Mouse (Mus musculus) right cerebral cortex, postnatal 25 days (tissue): ENCODE data around the gene Etnk2.

Source experiments
- DNase-seq: peaks from one replicate; pipeline ENCODE4 v3.0.0; 2022

The Etnk2 gene

GRCm38 (mm10) chr1:133353371-133353809 lies 10.0 kb upstream of the Etnk2 start:
- peak; percentile 82 for DNase-seq

- DNase-seq = no peak
Observed at GRCm38 (mm10) chr1:133355469-133355868, 7.9 kb upstream of the Etnk2 start.

- DNase-seq = no peak
Observed at GRCm38 (mm10) chr1:133355912-133356311, 7.5 kb upstream of the Etnk2 start.

GRCm38 (mm10) chr1:133356330-133356729 lies 7.0 kb upstream of the Etnk2 start:
- DNase-seq = no peak

DNA sequence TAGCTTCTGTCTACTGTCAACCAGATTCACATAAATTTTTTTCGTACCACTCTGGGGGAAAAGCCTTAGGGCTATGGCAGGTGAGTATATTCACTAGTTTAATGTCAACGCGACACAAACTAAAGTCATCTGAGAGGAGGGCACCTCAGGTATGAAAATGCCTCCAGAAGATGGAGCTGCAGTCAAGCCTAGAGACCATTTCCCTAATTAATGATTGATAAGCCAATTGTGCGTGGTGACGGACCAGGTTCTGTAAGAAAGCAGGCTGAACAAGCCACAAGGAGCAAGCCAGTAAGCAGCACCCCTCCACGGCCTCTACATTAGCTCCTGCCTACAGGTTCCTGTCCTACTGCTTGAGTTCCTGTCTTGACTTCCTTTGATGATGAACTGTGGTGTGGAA lies 2.4 kb upstream of the Etnk2 start:
- DNase-seq = no peak

- DNase-seq = no peak
Observed at GRCm38 (mm10) chr1:133362103-133362502, 1.3 kb upstream of the Etnk2 start.

GRCm38 (mm10) chr1:133364022-133364630 lies 754 bp downstream of the Etnk2 start:
- DNase-seq = no peak

GRCm38 (mm10) chr1:133364890-133365289 lies 1.5 kb downstream of the Etnk2 start:
- DNase-seq = no peak

DNA sequence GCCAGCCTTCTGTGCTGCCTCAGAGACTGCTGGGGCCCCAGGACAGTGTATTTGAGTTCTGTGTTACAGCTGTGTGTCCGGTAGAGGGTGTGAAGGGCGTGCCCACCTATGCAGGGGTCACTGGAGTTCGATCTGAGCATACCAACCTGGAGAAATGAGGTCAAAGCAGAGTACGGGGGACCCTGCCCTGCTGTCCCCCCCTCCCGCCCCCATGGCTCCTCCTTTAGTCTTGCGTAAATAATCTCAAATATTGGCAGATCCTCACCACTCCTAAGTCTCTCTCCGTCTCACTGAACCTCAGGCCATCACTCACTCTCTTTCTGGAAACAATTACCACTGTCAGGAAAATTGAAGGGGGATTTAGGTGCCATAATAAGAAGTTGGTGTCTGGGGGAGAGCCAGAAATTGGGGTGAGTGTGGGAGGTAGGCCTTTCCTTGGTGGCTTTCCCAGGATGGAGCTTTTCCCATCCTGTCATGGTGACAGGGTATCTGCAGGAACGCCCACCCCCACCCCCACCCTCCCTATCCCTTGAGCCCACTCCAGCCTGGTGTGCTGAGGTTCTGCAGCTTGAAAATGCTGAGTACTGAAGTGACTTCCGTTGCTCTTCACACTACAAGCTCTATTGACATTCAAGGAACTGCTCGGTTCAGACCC lies 3.7 kb downstream of the Etnk2 start:
- DNase-seq = no peak

GRCm38 (mm10) chr1:133367606-133368488 lies 4.5 kb downstream of the Etnk2 start:
- DNase-seq = no peak

- DNase-seq = peak; percentile 61
Observed at GRCm38 (mm10) chr1:133368644-133369043, 5.3 kb downstream of the Etnk2 start.

DNA sequence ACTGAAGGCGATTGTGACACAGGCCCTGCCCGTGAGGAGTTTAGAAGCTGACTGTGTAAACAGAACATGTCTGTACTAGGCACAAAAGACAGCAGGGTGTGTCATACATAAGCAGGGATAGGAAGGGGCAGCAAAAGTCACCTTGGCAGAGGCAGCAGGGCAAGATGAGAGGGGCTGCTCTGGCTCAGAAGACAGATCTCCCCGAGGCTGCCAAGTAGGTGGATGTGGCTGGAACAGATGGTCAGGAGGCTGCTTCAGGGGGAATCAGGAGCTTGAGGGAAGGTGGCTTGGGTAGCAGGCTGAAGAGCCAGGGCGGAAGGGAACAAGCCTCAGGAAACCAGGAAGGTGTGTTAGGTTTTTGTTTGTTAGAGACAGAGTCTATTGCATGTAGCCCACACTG lies 7.0 kb downstream of the Etnk2 start:
- DNase-seq = no peak

DNA sequence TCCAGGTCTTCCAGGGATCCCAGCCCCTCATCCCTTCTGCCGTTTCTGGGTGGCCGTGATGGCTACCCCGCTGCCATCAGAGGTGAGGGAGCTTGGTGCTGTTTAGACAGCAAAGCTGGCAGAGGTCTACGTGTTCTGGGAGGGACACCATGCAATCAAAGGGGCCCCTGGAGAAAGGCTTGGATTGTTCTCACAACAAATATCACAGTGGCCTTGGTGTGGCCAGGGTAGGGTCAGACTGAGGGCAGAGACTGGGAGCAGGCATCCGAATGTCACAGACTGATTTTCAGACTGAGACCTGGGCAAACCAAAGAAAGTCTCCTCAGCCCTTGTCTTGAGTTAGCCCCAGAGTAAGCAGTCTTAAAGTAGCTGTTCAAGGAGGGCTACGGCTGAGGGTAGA lies 8.1 kb downstream of the Etnk2 start:
- no peak for DNase-seq

DNA sequence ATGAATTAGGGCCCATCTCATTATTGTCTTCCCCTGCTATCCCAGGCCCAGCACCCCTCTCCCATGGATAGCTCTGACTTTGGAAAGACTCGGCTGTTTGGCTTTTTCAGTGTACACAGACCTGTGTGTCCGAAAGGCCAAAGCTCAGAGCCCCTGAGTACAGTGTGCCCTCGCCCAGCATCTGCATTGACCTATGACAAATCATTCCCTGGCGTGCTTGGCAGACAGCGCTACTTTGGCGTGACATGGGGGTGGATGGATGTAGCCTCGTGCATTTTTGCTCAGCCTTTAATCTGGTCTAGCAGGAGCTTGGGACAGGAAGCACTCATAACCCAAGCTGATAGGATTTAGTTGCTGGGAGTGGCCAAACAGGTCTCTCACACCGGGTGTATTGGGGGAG lies 8.7 kb downstream of the Etnk2 start:
- DNase-seq = no peak

DNA sequence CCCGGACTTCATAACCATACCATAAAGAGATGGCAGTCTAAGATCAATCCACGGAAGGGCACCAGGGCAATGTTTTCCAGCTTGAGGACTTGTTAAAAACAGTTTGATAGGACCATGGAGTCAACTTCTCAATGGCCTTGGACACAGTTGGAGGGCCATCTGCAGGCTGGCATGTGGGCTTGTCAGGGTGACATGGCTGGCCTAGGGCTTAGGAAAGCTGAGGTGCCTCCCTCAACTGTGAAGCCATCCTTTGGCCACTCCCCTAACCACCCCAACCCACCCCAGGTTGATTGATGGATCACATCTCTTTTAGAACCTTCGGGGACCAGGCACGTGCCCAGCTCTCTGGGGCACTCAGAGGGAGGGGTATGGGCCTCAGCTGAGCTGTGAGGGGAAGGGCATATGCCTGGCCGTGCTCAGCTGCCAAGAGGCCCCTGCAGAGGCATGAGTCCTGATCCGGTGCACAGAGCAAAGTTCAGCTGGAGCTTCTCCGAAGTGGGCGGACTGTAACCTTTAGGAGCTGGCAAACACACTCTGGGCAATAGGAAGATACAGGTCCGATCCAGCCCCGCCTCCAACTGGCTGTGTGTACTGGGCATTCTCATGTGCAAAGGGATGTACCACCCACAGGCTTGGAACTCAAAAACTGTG lies 12.4 kb downstream of the Etnk2 start:
- no peak for DNase-seq

DNA sequence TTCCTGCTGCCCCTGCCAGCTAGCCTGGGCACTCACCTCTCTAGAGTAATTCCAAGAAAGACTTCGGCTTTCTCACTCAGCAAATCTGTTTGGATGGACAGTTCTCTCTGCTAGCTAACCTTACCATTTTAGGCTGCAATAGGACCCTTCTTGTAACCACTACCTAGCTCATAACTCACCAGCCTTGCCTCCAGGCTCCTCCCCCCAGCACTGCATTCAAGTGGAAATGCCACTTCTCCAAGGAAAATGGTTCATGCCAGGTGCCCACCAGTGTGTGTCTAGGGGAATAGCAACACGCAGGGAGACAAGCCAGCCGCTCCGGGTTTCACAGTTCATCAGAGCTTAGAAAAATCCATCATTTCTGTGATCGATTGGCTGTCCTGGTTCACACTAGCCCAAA lies 14.2 kb downstream of the Etnk2 start:
- no peak for DNase-seq

DNA sequence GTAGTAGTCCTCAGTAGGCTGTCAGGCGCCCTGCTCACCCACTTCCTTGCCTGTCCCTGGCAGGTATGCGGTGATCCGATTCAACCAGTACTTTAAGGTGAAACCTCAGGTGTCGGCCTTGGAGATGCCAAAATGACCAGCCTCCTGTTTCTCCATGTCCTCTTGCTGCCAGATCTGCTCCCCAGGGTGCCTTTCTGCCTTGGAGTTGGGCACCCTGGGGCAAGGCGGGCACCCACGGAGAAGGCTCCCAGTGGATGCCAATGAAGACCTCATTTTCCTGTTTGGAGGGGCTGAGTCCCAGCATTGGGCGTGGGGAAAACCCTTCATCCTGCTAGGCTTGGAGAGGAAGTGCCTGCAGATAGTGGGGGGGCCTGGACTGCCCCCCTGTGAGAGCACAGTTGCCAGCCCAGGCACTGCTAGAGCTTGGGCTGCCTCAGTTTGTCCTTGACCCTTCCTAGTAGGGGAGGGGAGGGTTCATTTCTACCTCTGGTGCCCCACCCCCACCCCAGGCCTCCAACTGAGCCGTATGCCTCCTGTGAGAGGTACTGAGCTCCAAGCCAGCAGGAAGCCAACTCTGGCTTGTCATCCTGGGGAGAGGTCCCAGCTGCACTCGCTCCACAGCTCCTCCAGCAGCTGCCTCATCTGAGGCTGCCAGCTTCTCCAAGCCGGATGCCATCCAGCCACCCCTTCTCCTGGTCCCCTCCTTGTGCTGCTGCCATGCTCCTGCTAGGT lies 16.0 kb downstream of the Etnk2 start:
- DNase-seq = no peak

DNA sequence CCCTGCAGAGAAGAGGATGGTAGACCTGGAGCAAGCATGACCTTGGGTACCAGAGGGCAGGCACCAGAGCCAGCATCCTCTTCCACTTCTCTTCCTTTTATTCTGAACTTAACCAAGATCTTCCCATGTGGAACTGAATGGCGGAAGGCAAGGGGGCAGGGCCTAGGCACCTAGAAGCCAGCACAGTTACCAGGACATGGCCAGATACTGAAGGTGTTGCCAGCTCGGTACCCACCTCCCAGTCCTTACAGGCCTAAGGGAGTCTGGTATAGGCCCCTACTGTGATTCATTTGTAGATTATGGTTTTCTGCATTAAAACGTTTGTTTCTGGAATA lies 16.6 kb downstream of the Etnk2 start:
- no peak for DNase-seq

DNA sequence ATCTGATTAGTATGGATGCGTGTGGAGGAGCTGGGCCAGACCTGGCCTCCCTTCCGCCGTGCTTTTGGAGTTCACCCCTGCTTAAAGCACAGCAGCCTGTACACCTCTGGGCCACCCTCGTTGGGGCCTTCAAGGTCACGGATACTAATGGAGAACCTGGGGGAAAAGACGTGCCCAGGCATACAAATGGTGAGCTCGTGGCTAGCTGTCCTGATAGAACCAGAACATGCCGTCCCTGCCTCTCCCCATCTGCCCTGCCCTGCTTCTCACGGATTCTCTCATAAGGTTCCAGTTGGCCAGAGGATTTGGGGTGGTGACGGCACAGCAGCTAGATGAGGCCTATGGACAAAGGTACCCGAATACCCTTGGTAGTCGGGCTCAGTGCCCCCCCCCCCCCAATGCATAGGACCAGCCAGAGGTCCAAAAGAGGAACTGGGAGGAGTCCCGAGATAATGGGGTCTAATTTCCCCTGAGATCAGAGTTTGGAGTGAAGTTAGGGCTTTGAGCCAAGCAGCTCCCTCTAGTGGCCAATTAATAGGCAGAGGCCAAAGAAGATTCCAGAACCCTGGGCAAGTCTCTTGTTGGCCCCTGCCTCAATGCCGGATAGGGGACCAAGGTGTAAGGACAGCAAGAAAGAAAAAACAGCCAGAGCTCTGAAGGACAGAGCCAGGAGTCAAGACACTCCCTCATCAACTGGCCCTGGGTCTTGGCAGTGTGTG lies 17.1 kb downstream of the Etnk2 start:
- DNase-seq = no peak

DNA sequence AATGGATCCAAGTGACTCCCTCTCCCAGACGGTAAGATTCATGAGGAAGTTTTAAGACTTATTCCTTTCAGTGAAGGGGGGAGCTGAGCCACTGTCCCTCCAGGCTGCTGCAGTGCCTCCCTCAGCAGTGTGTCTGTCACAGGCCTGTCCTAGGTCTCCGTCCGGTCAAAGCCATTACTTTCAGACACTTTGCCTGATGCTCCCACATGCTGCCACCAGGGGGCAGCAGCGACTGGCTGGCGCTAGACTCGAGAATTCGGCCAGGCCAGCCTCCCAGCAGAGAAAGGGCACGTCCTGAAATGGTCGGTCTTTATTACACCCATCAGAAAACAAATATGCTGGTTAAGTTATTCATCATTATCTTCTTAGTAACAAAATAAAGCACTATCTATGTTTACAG lies 18.6 kb downstream of the Etnk2 start:
- DNase-seq = no peak

DNA sequence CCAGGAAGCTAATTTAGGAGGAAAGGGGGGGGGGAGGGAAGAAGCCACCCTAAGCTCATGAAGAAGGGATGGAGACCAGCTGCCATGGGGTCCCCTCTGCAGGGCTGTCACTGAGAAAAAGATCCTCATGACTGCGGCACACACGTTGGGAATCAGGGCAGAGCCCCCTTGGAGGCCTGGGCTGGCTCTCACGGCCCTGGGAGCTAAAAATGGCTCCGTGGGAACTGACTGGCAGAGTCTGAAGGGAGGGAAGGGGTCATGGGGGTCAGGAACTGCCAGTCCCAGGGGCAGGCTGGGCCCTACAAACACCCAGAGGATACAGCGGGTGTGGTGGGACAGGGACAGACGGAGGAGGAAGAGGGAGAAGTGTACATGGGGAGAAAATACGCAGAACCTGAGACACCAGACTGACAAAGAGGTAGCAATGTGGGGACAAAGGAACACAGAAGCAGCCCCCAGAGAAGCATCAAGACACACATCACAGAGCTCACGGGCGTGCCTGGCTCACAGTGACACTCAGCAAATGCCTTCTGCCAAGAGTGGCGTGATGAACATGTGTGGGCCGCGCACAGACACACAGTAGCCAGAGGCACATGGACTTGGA lies 19.3 kb downstream of the Etnk2 start:
- no peak for DNase-seq
